ENCODE assay signal across 27 mouse cellular contexts in genomic region chr17:69848306-69848705, GRCm38 (mm10).
DNase-seq lines count a peak whose midpoint lies in the region; ATAC-seq lines count a peak whose summit lies in the region.
"Had no signal": no experiment of that assay in that cellular context is flagged by ENCODE, and none has a peak within 500 bp of the region (broad histone marks: within the 10 kb centered on the region; RNA-seq: fewer than 3 reads in every experiment).

No protein-coding gene starts in this region.

- 0 out of 2 replicates have a peak, but pooled peaks have one; percentile 27 for ATAC-seq in hindbrain, embryonic 16.5 days
- ATAC-seq: activated CD4-positive, CD25-positive, alpha-beta regulatory T cell, adult 4 months; forebrain, embryonic 15.5 days; midbrain, embryonic 15.5 days had no signal

- no peaks in the 10 kb centered on the region for H3K27me3 ChIP-seq in hindbrain, embryonic 16.5 days (replicated peaks; ENCODE audit: control insufficient read depth, insufficient read depth, low read length)
- H3K27me3 ChIP-seq in hindbrain, embryonic 10.5 days (ENCODE audit: insufficient read depth, poor library complexity, severe bottlenecking): no peaks in the 10 kb centered on the region
- H3K27me3 ChIP-seq: CH12.LX; embryonic facial prominence, embryonic 13.5 days; forebrain, embryonic 15.5 days; heart, embryonic 15.5 days; limb, embryonic 15.5 days; liver, embryonic 13.5 days; midbrain, embryonic 15.5 days had no signal

- no peaks in the 10 kb centered on the region for H3K9me3 ChIP-seq in hindbrain, embryonic 16.5 days (ENCODE audit: control insufficient read depth, low read length)
- no peaks in the 10 kb centered on the region for H3K9me3 ChIP-seq in hindbrain, embryonic 10.5 days
- H3K9me3 ChIP-seq: embryonic facial prominence, embryonic 13.5 days; forebrain, embryonic 10.5 days; forebrain, embryonic 15.5 days; heart, embryonic 15.5 days; limb, embryonic 10.5 days; limb, embryonic 15.5 days; liver, embryonic 13.5 days; midbrain, embryonic 15.5 days had no signal

- H3K27ac ChIP-seq in hindbrain, embryonic 16.5 days (ENCODE audit: low read depth, low read length): no peak overlapping the region
- no peak overlapping the region for H3K27ac ChIP-seq in hindbrain, embryonic 10.5 days
- H3K27ac ChIP-seq: embryonic facial prominence, embryonic 13.5 days; forebrain, embryonic 10.5 days; forebrain, embryonic 15.5 days; heart, embryonic 15.5 days; limb, embryonic 10.5 days; limb, embryonic 15.5 days; liver, embryonic 13.5 days; macrophage; midbrain, embryonic 15.5 days had no signal

- peak; percentile 6 for DNase-seq in adrenal gland, postnatal 14 days
- no peak for DNase-seq in adrenal gland, adult 2 months
- DNase-seq in hindbrain, embryonic 10.5 days (ENCODE audit: low spot score): no peak
- DNase-seq in gastrocnemius, adult 18-20 months (ENCODE audit: low spot score): peak; percentile 64
- DNase-seq in gastrocnemius, postnatal 25 days: peak; percentile 28
- DNase-seq in frontal cortex, postnatal 36 days (ENCODE audit: low spot score in 2 of 2): no peak
- DNase-seq in frontal cortex, adult 2 months (ENCODE audit: extremely low spot score in 1 of 2, low spot score in 1 of 2): no peak
- DNase-seq: adrenal gland, postnatal 10 days; cerebellum, adult 11-12 months; kidney, adult 11 months; kidney, postnatal 14 days; layer of hippocampus, adult 9-11 months; liver, embryonic 13.5 days; lung, adult 2 months; lung, postnatal 10 days; thymus, postnatal 14 days had no signal

- no peak overlapping the region for H3K4me2 ChIP-seq in hindbrain, embryonic 16.5 days (ENCODE audit: low read length)
- H3K4me2 ChIP-seq: embryonic facial prominence, embryonic 13.5 days; forebrain, embryonic 15.5 days; heart, embryonic 15.5 days; limb, embryonic 15.5 days; liver, embryonic 13.5 days; midbrain, embryonic 15.5 days had no signal

- H3K36me3 ChIP-seq in hindbrain, embryonic 16.5 days (ENCODE audit: control insufficient read depth, insufficient read depth, low read length): no peaks in the 10 kb centered on the region
- no peaks in the 10 kb centered on the region for H3K36me3 ChIP-seq in hindbrain, embryonic 10.5 days
- H3K36me3 ChIP-seq: embryonic facial prominence, embryonic 13.5 days; forebrain, embryonic 10.5 days; forebrain, embryonic 15.5 days; heart, embryonic 15.5 days; limb, embryonic 10.5 days; limb, embryonic 15.5 days; liver, embryonic 13.5 days; midbrain, embryonic 15.5 days had no signal

- WGBS in hindbrain, embryonic 16.5 days: 63% methylated on average over 1 of the region's 1 CpGs
- WGBS in hindbrain, embryonic 10.5 days: 79% methylated on average over 1 of the region's 1 CpGs

- no peaks in the 10 kb centered on the region for H3K4me1 ChIP-seq in hindbrain, embryonic 16.5 days (ENCODE audit: control insufficient read depth, insufficient read depth, low read depth, low read length)
- H3K4me1 ChIP-seq in hindbrain, embryonic 10.5 days (replicated peaks): no peaks in the 10 kb centered on the region
- H3K4me1 ChIP-seq: embryonic facial prominence, embryonic 13.5 days; forebrain, embryonic 10.5 days; forebrain, embryonic 15.5 days; heart, embryonic 15.5 days; limb, embryonic 10.5 days; limb, embryonic 15.5 days; liver, embryonic 13.5 days; midbrain, embryonic 15.5 days had no signal

- no peak overlapping the region for H3K9ac ChIP-seq in hindbrain, embryonic 16.5 days (ENCODE audit: low read depth, low read length)
- H3K9ac ChIP-seq: embryonic facial prominence, embryonic 13.5 days; forebrain, embryonic 15.5 days; heart, embryonic 15.5 days; limb, embryonic 15.5 days; liver, embryonic 13.5 days; midbrain, embryonic 15.5 days had no signal

- H3K4me3 ChIP-seq in hindbrain, embryonic 16.5 days (ENCODE audit: low read length): no peak overlapping the region
- H3K4me3 ChIP-seq in hindbrain, embryonic 10.5 days: no peak overlapping the region
- H3K4me3 ChIP-seq: embryonic facial prominence, embryonic 13.5 days; forebrain, embryonic 10.5 days; forebrain, embryonic 15.5 days; heart, embryonic 15.5 days; limb, embryonic 10.5 days; limb, embryonic 15.5 days; liver, embryonic 13.5 days; midbrain, embryonic 15.5 days had no signal

Comparison
In these comparisons a context has a peak if more than half of its experiments do, and no peak if none do; other contexts are left out.
1. DNase-seq: peak in adrenal gland, postnatal 14 days (single experiment), gastrocnemius, adult 18-20 months (single experiment) and gastrocnemius, postnatal 25 days (single experiment); none in adrenal gland, adult 2 months (single experiment), hindbrain, embryonic 10.5 days (single experiment), frontal cortex, postnatal 36 days (0 of 2) and frontal cortex, adult 2 months (0 of 2).